Mouse (Mus musculus): ENCODE data around the gene C8a. TPM values are rescaled to one million over a fixed set of nuclear protein-coding genes. Genes with fewer than 3 reads are reported as not detected.

The C8a gene
- polyA plus RNA-seq, 1 experiment from 2014 or later, result not detected

DNA sequence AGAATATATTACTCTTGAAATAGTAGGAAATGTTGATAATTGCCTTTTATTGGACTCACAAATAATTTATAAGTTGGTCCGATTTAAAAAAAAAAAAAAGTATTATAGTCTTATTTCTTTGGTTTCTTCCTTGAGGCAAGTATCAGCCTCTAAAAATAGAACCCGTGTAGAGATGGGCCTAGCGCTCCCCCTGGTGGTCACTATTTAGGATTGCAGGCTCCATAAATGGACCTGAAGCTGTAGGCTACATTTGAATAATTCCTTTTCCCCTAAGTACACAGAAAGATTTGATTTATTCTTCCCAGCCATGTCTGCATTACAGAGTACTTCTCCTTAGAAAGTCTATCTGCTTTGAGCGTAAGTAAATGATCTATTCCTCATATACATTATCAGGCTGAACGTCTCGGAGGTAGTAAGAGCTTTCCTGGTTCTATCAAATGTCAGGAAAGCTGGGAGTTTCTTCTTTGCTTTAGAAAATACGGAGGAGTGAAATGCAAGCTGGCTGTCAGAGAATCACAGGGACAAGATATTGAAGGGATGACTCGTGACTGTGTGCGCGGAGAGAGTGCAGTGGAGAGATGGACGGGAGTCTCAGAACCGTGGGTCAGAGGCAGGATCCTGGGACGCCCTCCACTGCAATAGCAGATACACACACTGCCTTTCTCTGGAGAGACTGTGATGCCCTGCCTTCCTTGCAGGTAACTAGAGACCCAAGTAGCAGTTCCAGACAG lies 18.0 kb upstream of the C8a start:
- H3K36me3 ChIP-seq (ENCODE audit: control insufficient read depth, insufficient read depth, low read length), result no peaks in the 10 kb centered on the region
- H3K9me3 ChIP-seq (ENCODE audit: control insufficient read depth, low read length), result no peaks in the 10 kb centered on the region
- ATAC-seq (replicated peaks; ENCODE audit: low FRiP score), result no peak
- H3K4me2 ChIP-seq (ENCODE audit: low read depth, low read length, severe bottlenecking), result no peak overlapping the region
- no peak overlapping the region for H3K4me3 ChIP-seq (ENCODE audit: low read depth, low read length)
- peak; percentile 69 for DNase-seq (ENCODE audit: low spot score)
- no peak overlapping the region for H3K27ac ChIP-seq (ENCODE audit: low read depth, low read length)
- no peak overlapping the region for H3K9ac ChIP-seq (ENCODE audit: low read length)
- H3K27me3 ChIP-seq (ENCODE audit: control insufficient read depth, insufficient read depth, low read length), result no peaks in the 10 kb centered on the region
- WGBS, result 61% methylated on average over 13 of the region's 13 CpGs
- no peaks in the 10 kb centered on the region for H3K4me1 ChIP-seq (replicated peaks; ENCODE audit: control insufficient read depth, insufficient read depth, low read length)

DNA sequence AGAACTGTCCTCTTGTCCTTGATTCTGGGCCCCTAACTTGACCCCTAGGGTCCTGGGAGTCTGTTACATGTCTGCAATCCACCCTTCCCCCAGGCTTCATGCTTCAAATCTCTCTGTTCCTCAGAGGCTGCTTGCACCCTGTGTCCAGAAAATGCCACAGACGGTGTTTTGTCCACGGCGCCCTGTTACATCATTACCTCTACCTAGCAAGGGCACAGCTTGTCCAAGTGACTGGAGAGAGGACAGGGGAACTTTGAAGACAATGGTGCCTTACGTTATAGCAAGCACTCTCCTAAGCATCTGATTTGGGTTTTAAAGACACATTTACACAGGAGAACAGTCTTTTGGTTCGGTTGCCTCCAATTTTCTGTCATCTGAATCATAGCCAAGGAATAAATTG lies 17.4 kb upstream of the C8a start:
- Histone ChIP-seq H3K36me3 (ENCODE audit: control insufficient read depth, insufficient read depth, low read length) (no peaks in the 10 kb centered on the region), H3K27me3 (ENCODE audit: control insufficient read depth, insufficient read depth, low read length) (no peaks in the 10 kb centered on the region), H3K4me2 (ENCODE audit: low read depth, low read length, severe bottlenecking) (no peak overlapping the region), H3K4me1 (replicated peaks; ENCODE audit: control insufficient read depth, insufficient read depth, low read length) (no peaks in the 10 kb centered on the region), H3K9ac (ENCODE audit: low read length) (no peak overlapping the region), H3K9me3 (ENCODE audit: control insufficient read depth, low read length) (no peaks in the 10 kb centered on the region), H3K27ac (ENCODE audit: low read depth, low read length) (no peak overlapping the region), H3K4me3 (ENCODE audit: low read depth, low read length) (no peak overlapping the region)
- DNase-seq (ENCODE audit: low spot score), result no peak
- ATAC-seq (replicated peaks; ENCODE audit: low FRiP score), result no peak
- 84% methylated on average over 5 of the region's 5 CpGs for WGBS

GRCm38 (mm10) chr4:104891708-104892107 lies 15.5 kb upstream of the C8a start:
- 91% methylated on average over 7 of the region's 7 CpGs for WGBS
- no peak overlapping the region for H3K9ac ChIP-seq (ENCODE audit: low read length)
- no peaks in the 10 kb centered on the region for H3K27me3 ChIP-seq (ENCODE audit: control insufficient read depth, insufficient read depth, low read length)
- no peak overlapping the region for H3K27ac ChIP-seq (ENCODE audit: low read depth, low read length)
- ATAC-seq (replicated peaks; ENCODE audit: low FRiP score), result no peak
- H3K4me1 ChIP-seq (replicated peaks; ENCODE audit: control insufficient read depth, insufficient read depth, low read length), result no peaks in the 10 kb centered on the region; the same call in 1 of the 2 replicates
- no peak overlapping the region for H3K4me2 ChIP-seq (ENCODE audit: low read depth, low read length, severe bottlenecking)
- H3K36me3 ChIP-seq (ENCODE audit: control insufficient read depth, insufficient read depth, low read length), result no peaks in the 10 kb centered on the region
- DNase-seq (ENCODE audit: low spot score), result no peak
- H3K9me3 ChIP-seq (ENCODE audit: control insufficient read depth, low read length), result no peaks in the 10 kb centered on the region
- no peak overlapping the region for H3K4me3 ChIP-seq (ENCODE audit: low read depth, low read length)

DNA sequence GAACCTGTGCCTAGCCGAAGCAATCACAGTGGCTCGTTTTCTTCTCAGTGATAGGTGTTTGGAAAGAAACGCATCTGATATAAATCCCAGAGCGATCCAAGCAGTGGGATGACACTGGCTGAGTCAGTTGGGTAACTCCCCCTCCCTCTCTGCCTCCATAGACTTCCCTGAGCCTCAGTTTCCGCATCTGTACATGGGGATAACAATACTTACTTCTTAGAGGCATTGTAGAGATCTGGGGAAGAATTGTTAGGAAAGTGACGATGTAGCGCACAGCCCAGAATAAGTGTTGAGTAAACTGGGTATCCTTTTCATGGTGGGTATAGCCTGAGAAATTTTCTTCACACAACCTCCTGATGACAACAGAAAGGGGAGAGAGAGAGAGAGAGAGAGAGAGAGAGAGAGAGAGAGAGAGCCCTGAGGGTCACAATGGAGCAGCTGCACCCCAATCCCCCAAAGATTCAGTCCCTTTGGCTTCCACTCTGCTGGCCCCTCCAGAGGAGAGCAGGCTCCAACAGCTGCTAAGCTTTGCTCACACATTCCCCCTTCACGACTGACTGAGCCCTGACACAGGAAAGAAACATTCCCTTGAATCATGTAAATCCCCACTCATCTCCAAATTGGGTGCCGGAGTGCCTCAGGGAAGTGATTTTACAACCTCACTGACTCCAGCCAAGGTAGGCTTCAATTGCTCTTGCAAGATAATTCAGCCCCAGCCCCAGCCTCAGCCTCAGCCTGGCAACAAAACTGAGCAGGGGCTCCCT lies 12.5 kb upstream of the C8a start:
- Histone ChIP-seq H3K9me3 (ENCODE audit: control insufficient read depth, low read length) (no peaks in the 10 kb centered on the region), H3K4me1 (replicated peaks; ENCODE audit: control insufficient read depth, insufficient read depth, low read length) (no peaks in the 10 kb centered on the region; the same call in 1 of the 2 replicates), H3K4me2 (ENCODE audit: low read depth, low read length, severe bottlenecking) (no peak overlapping the region), H3K9ac (ENCODE audit: low read length) (no peak overlapping the region), H3K36me3 (ENCODE audit: control insufficient read depth, insufficient read depth, low read length) (no peaks in the 10 kb centered on the region), H3K27ac (ENCODE audit: low read depth, low read length) (no peak overlapping the region), H3K27me3 (ENCODE audit: control insufficient read depth, insufficient read depth, low read length) (no peaks in the 10 kb centered on the region), H3K4me3 (ENCODE audit: low read depth, low read length) (no peak overlapping the region)
- WGBS, result 80% methylated on average over 9 of the region's 9 CpGs
- DNase-seq (ENCODE audit: low spot score), result no peak
- ATAC-seq (replicated peaks; ENCODE audit: low FRiP score), result no peak

GRCm38 (mm10) chr4:104887486-104887885 lies 11.3 kb upstream of the C8a start:
- Histone ChIP-seq H3K9me3 (ENCODE audit: control insufficient read depth, low read length) (no peaks in the 10 kb centered on the region), H3K27ac (ENCODE audit: low read depth, low read length) (no peak overlapping the region), H3K4me1 (replicated peaks; ENCODE audit: control insufficient read depth, insufficient read depth, low read length) (no peaks in the 10 kb centered on the region; the same call in 1 of the 2 replicates), H3K4me3 (ENCODE audit: low read depth, low read length) (no peak overlapping the region), H3K36me3 (ENCODE audit: control insufficient read depth, insufficient read depth, low read length) (no peaks in the 10 kb centered on the region), H3K4me2 (ENCODE audit: low read depth, low read length, severe bottlenecking) (no peak overlapping the region), H3K9ac (ENCODE audit: low read length) (no peak overlapping the region), H3K27me3 (ENCODE audit: control insufficient read depth, insufficient read depth, low read length) (no peaks in the 10 kb centered on the region)
- WGBS, result 58% methylated on average over 9 of the region's 9 CpGs
- DNase-seq (ENCODE audit: low spot score), result no peak
- ATAC-seq (replicated peaks; ENCODE audit: low FRiP score), result no peak

GRCm38 (mm10) chr4:104875832-104876231 lies 366 bp downstream of the C8a start:
- DNase-seq (ENCODE audit: low spot score) (no peak), ATAC-seq (replicated peaks; ENCODE audit: low FRiP score) (no peak)
- H3K4me3 ChIP-seq (ENCODE audit: low read depth, low read length), result no peak overlapping the region
- H3K4me2 ChIP-seq (ENCODE audit: low read depth, low read length, severe bottlenecking), result no peak overlapping the region
- no peaks in the 10 kb centered on the region for H3K27me3 ChIP-seq (ENCODE audit: control insufficient read depth, insufficient read depth, low read length)
- H3K27ac ChIP-seq (ENCODE audit: low read depth, low read length), result no peak overlapping the region
- no peaks in the 10 kb centered on the region for H3K4me1 ChIP-seq (replicated peaks; ENCODE audit: control insufficient read depth, insufficient read depth, low read length)
- H3K9ac ChIP-seq (ENCODE audit: low read length), result no peak overlapping the region
- no peaks in the 10 kb centered on the region for H3K36me3 ChIP-seq (ENCODE audit: control insufficient read depth, insufficient read depth, low read length)
- H3K9me3 ChIP-seq (ENCODE audit: control insufficient read depth, low read length), result no peaks in the 10 kb centered on the region; the same call in 1 of the 2 replicates
- 74% methylated on average over 4 of the region's 4 CpGs for WGBS

DNA sequence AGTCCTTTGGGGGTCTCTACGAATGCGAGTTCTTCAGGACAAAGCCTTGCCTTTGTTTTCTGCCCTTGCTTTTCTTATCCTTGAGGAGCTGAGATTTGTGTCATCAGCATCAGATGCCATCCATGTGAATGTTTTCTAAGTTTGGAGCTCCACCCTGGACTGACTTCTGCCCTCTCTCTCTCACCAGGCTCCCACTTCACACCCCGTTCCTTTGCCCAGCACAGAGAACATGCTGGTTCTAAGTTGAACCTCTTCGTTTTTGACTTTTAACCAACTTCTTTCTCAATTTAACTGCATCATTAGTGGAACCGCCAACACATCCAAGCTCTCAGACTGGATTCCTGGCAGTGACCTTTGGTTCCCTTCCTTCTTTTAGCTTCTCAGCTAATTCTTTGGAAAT lies 6.0 kb downstream of the C8a start:
- H3K27me3 ChIP-seq (ENCODE audit: control insufficient read depth, insufficient read depth, low read length), result no peaks in the 10 kb centered on the region
- ATAC-seq (replicated peaks; ENCODE audit: low FRiP score) (no peak), DNase-seq (ENCODE audit: low spot score) (no peak)
- H3K4me1 ChIP-seq (replicated peaks; ENCODE audit: control insufficient read depth, insufficient read depth, low read length), result no peaks in the 10 kb centered on the region
- no peak overlapping the region for H3K4me3 ChIP-seq (ENCODE audit: low read depth, low read length)
- no peaks in the 10 kb centered on the region for H3K36me3 ChIP-seq (ENCODE audit: control insufficient read depth, insufficient read depth, low read length)
- WGBS, result 90% methylated on average over 5 of the region's 5 CpGs
- H3K27ac ChIP-seq (ENCODE audit: low read depth, low read length), result no peak overlapping the region
- no peak overlapping the region for H3K9ac ChIP-seq (ENCODE audit: low read length)
- H3K9me3 ChIP-seq (ENCODE audit: control insufficient read depth, low read length), result no peaks in the 10 kb centered on the region; the same call in 1 of the 2 replicates
- no peak overlapping the region for H3K4me2 ChIP-seq (ENCODE audit: low read depth, low read length, severe bottlenecking)

- Histone ChIP-seq H3K9me3 (ENCODE audit: control insufficient read depth, low read length) (no peaks in the 10 kb centered on the region; the same call in 1 of the 2 replicates), H3K4me1 (replicated peaks; ENCODE audit: control insufficient read depth, insufficient read depth, low read length) (no peaks in the 10 kb centered on the region), H3K9ac (ENCODE audit: low read length) (no peak overlapping the region), H3K27ac (ENCODE audit: low read depth, low read length) (no peak overlapping the region), H3K36me3 (ENCODE audit: control insufficient read depth, insufficient read depth, low read length) (no peaks in the 10 kb centered on the region), H3K4me3 (ENCODE audit: low read depth, low read length) (no peak overlapping the region), H3K27me3 (ENCODE audit: control insufficient read depth, insufficient read depth, low read length) (no peaks in the 10 kb centered on the region), H3K4me2 (ENCODE audit: low read depth, low read length, severe bottlenecking) (no peak overlapping the region)
- no peak for DNase-seq (ENCODE audit: low spot score)
- no peak for ATAC-seq (replicated peaks; ENCODE audit: low FRiP score)
Observed at GRCm38 (mm10) chr4:104869581-104869980, 6.6 kb downstream of the C8a start.
